Mouse (Mus musculus) liver, embryonic 14.5 days (tissue): Measurements from ENCODE around the gene Vmn1r163. TPM values are rescaled to one million over a fixed set of nuclear protein-coding genes. Genes with fewer than 3 reads are reported as not detected.
"Not testable (repeated sequence)": the region's sequence is repeated elsewhere in the genome, so short reads cannot be mapped to it uniquely, and the experiment has no call there.

Experiments
- ATAC-seq: fragments of 200-750 bp; cut with Nextera tagmentation; 2 replicates; pipeline ENCODE4 v1.8.0; 2017; ENCODE audit warnings: moderate number of reproducible peaks, mild to moderate bottlenecking, moderate library complexity; ENCODE audit not compliant: insufficient read depth
- DNase-seq, 3 experiments: peaks; one replicate each; pipeline ENCODE4 v3.0.0-alpha.2; 2012 to 2013; ENCODE audit warnings: low read depth in 3 of 3, low spot score in 3 of 3
- H3K27ac ChIP-seq: fragments of 300-500 bp; sonication (generic); 2 replicates; pipeline ENCODE4 v1.5.1; 2014; ENCODE audit warnings: moderate library complexity, mild to moderate bottlenecking, control low read depth, inconsistent platforms
- H3K27me3 ChIP-seq: fragments of 300-500 bp; sonication (generic); 2 replicates; pipeline ENCODE4 v1.6.1; 2014; ENCODE audit warnings: mild to moderate bottlenecking, low read length, moderate library complexity; ENCODE audit not compliant: control insufficient read depth, insufficient read depth
- H3K36me3 ChIP-seq: fragments of 300-500 bp; sonication (generic); replicated peaks from 2 replicates; pipeline ENCODE4 v1.6.1; 2014; ENCODE audit warnings: low read depth; ENCODE audit not compliant: control insufficient read depth, insufficient read depth
- H3K4me1 ChIP-seq, 2 experiments: fragments of 200-500 bp in 1 of 2; fragments of 300-500 bp in 1 of 2; sonication (generic) in 1 of 2; replicated peaks; 2 replicates each; pipeline ENCODE4 v1.6.1; 2012 to 2014; ENCODE audit warnings: antibody characterized with exemption in 1 of 2, inconsistent platforms in 1 of 2, low read length in 1 of 2; ENCODE audit not compliant: control insufficient read depth in 2 of 2, insufficient read depth in 2 of 2
- H3K4me2 ChIP-seq: fragments of 300-500 bp; sonication (generic); 2 replicates; pipeline ENCODE4 v1.6.1; 2014; ENCODE audit warnings: low read depth, mild to moderate bottlenecking, control low read depth, moderate library complexity
- H3K4me3 ChIP-seq, 2 experiments: fragments of 200-500 bp in 1 of 2; fragments of 300-500 bp in 1 of 2; sonication (generic) in 1 of 2; 2 replicates each; pipeline ENCODE4 v1.5.1; 2012 to 2014; ENCODE audit warnings: low read depth in 2 of 2, low read length in 2 of 2, mild to moderate bottlenecking in 2 of 2, control low read depth in 1 of 2, inconsistent platforms in 1 of 2, moderate library complexity in 1 of 2; ENCODE audit not compliant: insufficient read depth in 1 of 2
- H3K9ac ChIP-seq: fragments of 300-500 bp; sonication (generic); replicated peaks from 2 replicates; pipeline ENCODE4 v1.6.1; 2014; ENCODE audit warnings: mild to moderate bottlenecking, control low read depth, moderate library complexity
- H3K9me3 ChIP-seq: fragments of 300-500 bp; sonication (generic); 2 replicates; pipeline ENCODE4 v1.6.1; 2016; ENCODE audit warnings: low read length, mixed read lengths; ENCODE audit not compliant: control insufficient read depth
- WGBS: fragments of 180-500 bp; shearing (Covaris S2); extraction: QIAGEN DNeasy Blood & Tissue Kit; methylation state at CpG from one replicate; pipeline ENCODE4 v1.1.7; 2014; ENCODE audit not compliant: insufficient replicate concordance; 5-methylcytosine and 5-hydroxymethylcytosine counted together
- polyA plus RNA-seq, 2 experiments: library from polyadenylated mRNA; depleted of rRNA in 1 of 2; stranded (reverse) in 1 of 2; unstranded in 1 of 2; fragments of >200 nt; fragmentation: Nextera tagmentation in 1 of 2; extraction: Ambion mirVana in 1 of 2; gene quantifications; 2 replicates each; pipeline versions ENCODE4 v1.2.1 to v1.2.3; 2012 to 2014

Gene Vmn1r163
- polyA plus RNA-seq (2012; rRNA removed), result not detected in 2 replicates
- not detected in 2 replicates for polyA plus RNA-seq (2014; fragmentation: Nextera tagmentation; extraction: Ambion mirVana)

- H3K36me3 ChIP-seq, DNase-seq, H3K9me3 ChIP-seq, H3K4me3 ChIP-seq, ATAC-seq, H3K27ac ChIP-seq, H3K27me3 ChIP-seq, H3K4me1 ChIP-seq, H3K9ac ChIP-seq, H3K4me2 ChIP-seq: not testable (repeated sequence)
- no CpG with 5 or more reads among the region's 1 CpGs for WGBS
These were observed at the start of gene Vmn1r163 for GRCm38 (mm10) chr7:23055240-23055639. TSS of gene Vmn1r163 (plus strand) at chr7:23055540.

DNA sequence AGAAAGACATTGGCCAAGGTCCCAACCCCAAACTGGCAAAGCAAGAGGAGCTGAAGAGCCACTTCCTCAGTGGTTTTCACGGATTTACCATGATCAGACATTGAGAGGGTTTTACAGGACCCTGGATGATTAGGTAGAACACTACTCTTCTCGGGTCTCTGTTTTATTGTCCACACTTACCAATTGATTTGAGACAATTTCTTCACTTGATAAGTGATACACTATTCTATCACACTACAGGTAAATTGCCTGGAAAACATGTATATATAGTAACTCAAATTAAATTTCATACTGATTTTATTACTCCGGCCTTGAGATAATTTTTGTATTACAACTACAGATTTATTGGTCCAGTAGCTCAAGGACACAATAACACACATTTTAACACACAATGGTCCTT lies 35.5 kb upstream of the Vmn1r163 start, which contains the start of gene Gm4216:
TSS of gene Gm4216 (minus strand) at position 101 of the 400 bp plus-strand sequence.
- not testable (repeated sequence) for H3K27ac ChIP-seq, H3K4me1 ChIP-seq, DNase-seq, ATAC-seq, H3K9me3 ChIP-seq, H3K4me2 ChIP-seq, H3K9ac ChIP-seq, H3K27me3 ChIP-seq, H3K36me3 ChIP-seq, H3K4me3 ChIP-seq
- WGBS, result no CpG with 5 or more reads among the region's 3 CpGs

DNA sequence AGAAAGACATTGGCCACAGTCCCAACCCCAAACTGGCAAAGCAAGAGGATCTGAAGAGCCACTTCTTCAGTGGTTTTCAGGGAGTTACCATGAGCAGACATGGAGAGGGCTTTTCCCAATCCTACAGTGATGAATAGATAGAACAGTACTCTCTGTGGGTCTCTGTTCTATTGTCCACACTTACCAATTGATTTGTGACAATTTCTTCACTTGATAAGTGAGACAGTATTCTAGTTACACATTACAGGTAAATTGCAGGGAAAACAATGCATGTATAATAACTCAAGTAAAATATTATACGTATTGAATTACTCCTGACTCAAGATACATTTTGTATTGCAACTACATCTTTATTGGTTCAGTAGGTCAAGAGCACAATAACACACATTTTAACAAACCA lies 12.0 kb downstream of the Vmn1r163 start, which contains the start of gene Gm8720:
TSS of gene Gm8720 (minus strand) at position 101 of the 400 bp plus-strand sequence.
- H3K9ac ChIP-seq, H3K4me3 ChIP-seq, ATAC-seq, H3K4me1 ChIP-seq, H3K27ac ChIP-seq, H3K27me3 ChIP-seq, H3K36me3 ChIP-seq, DNase-seq, H3K9me3 ChIP-seq, H3K4me2 ChIP-seq: not testable (repeated sequence)
- WGBS, result no CpG with 5 or more reads among the region's 1 CpGs

Other genes starting within 250 kb of the Vmn1r163 start
- not detected in 2 replicates for gene Vmn1r159, start 211.9 kb upstream of the Vmn1r163 start, polyA plus RNA-seq (2012; rRNA removed)
- not detected in 2 replicates for gene Vmn1r159, start 211.9 kb upstream of the Vmn1r163 start, polyA plus RNA-seq (2014; fragmentation: Nextera tagmentation; extraction: Ambion mirVana)
- not detected in 2 replicates for gene Vmn1r160, start 184.3 kb upstream of the Vmn1r163 start, polyA plus RNA-seq (2012; rRNA removed)
- gene Vmn1r160, start 184.3 kb upstream of the Vmn1r163 start, polyA plus RNA-seq (2014; fragmentation: Nextera tagmentation; extraction: Ambion mirVana), result not detected in 2 replicates
- gene Gm4214, start 70.9 kb upstream of the Vmn1r163 start, polyA plus RNA-seq (2012; rRNA removed), result not detected in 2 replicates
- gene Gm4214, start 70.9 kb upstream of the Vmn1r163 start, polyA plus RNA-seq (2014; fragmentation: Nextera tagmentation; extraction: Ambion mirVana), result not detected in 2 replicates
- gene Gm4216, start 35.6 kb upstream of the Vmn1r163 start, polyA plus RNA-seq (2012; rRNA removed), result not detected in 2 replicates
- gene Gm4216, start 35.6 kb upstream of the Vmn1r163 start, polyA plus RNA-seq (2014; fragmentation: Nextera tagmentation; extraction: Ambion mirVana), result not detected in 2 replicates
- gene Gm8720, start 11.9 kb downstream of the Vmn1r163 start, polyA plus RNA-seq (2012; rRNA removed), result not detected in 2 replicates
- not detected in 2 replicates for gene Gm8720, start 11.9 kb downstream of the Vmn1r163 start, polyA plus RNA-seq (2014; fragmentation: Nextera tagmentation; extraction: Ambion mirVana)
- gene Gm10662, start 88.9 kb downstream of the Vmn1r163 start, polyA plus RNA-seq (2012; rRNA removed), result not detected in 2 replicates
- gene Gm10662, start 88.9 kb downstream of the Vmn1r163 start, polyA plus RNA-seq (2014; fragmentation: Nextera tagmentation; extraction: Ambion mirVana), result not detected in 2 replicates
- gene Vmn1r165, start 161.8 kb downstream of the Vmn1r163 start, polyA plus RNA-seq (2012; rRNA removed), result not detected in 2 replicates
- not detected in 2 replicates for gene Vmn1r165, start 161.8 kb downstream of the Vmn1r163 start, polyA plus RNA-seq (2014; fragmentation: Nextera tagmentation; extraction: Ambion mirVana)
- gene Vmn1r166, start 196.1 kb downstream of the Vmn1r163 start, polyA plus RNA-seq (2012; rRNA removed), result not detected in 2 replicates
- gene Vmn1r166, start 196.1 kb downstream of the Vmn1r163 start, polyA plus RNA-seq (2014; fragmentation: Nextera tagmentation; extraction: Ambion mirVana), result not detected in 2 replicates
- gene Gm6902, start 223.4 kb downstream of the Vmn1r163 start, polyA plus RNA-seq (2012; rRNA removed), result not detected in 2 replicates
- gene Gm6902, start 223.4 kb downstream of the Vmn1r163 start, polyA plus RNA-seq (2014; fragmentation: Nextera tagmentation; extraction: Ambion mirVana), result not detected in 2 replicates
- not detected in 2 replicates for gene Nlrp4e, start 245.7 kb downstream of the Vmn1r163 start, polyA plus RNA-seq (2012; rRNA removed)
- gene Nlrp4e, start 245.7 kb downstream of the Vmn1r163 start, polyA plus RNA-seq (2014; fragmentation: Nextera tagmentation; extraction: Ambion mirVana), result not detected in 2 replicates